9 mouse cellular contexts compared by ENCODE assay signal in genomic region chr5:129000706-129001468, GRCm38 (mm10). TPM values are rescaled to one million over a fixed set of nuclear protein-coding genes. Genes with fewer than 3 reads are reported as not detected.
DNase-seq lines count a peak whose midpoint lies in the region; TF ChIP-seq lines count a peak whose summit lies in the region.
"Had no signal": no experiment of that assay in that cellular context is flagged by ENCODE, and none has a peak within 500 bp of the region (broad histone marks: within the 10 kb centered on the region; RNA-seq: fewer than 3 reads in every experiment).

No protein-coding gene starts in this region.

- 66% methylated on average over 8 of the region's 8 CpGs for WGBS in cerebellum, adult 2 months

- peak; percentile 51 to 76 for DNase-seq in adrenal gland, adult (ENCODE audit: inconsistent age in 2 of 2, low spot score in 1 of 2)
- no peak for DNase-seq in adrenal gland, postnatal 4 days (ENCODE audit: low spot score in 2 of 2)
- DNase-seq in urinary bladder, postnatal 25 days (ENCODE audit: low spot score): peak; percentile 25
- no peak for DNase-seq in urinary bladder, postnatal 4 days (ENCODE audit: low spot score in 2 of 2)
- DNase-seq in liver: peak; percentile 93
- no peak for DNase-seq in thymus, postnatal 0 days (ENCODE audit: low spot score)
- no peak for DNase-seq in ovary, postnatal 14 days (ENCODE audit: low spot score)
- no peak for DNase-seq in cerebellum, adult 2 months

- TF ChIP-seq POLR2A in cerebellum, adult 2 months (IDR thresholded peaks at IDR 0.05; ENCODE audit: borderline replicate concordance, insufficient read depth, low read length): no peak

- H3K4me1 ChIP-seq in cerebellum, adult 2 months (ENCODE audit: control insufficient read depth, insufficient read depth, low read length): no peaks in the 10 kb centered on the region

- H3K27me3 ChIP-seq in cerebellum, adult 2 months (ENCODE audit: control insufficient read depth, insufficient read depth, low read length): no peaks in the 10 kb centered on the region
- H3K27me3 ChIP-seq: embryonic facial prominence, embryonic 12.5 days had no signal

- TF ChIP-seq CTCF in cerebellum, adult 2 months (IDR thresholded peaks at IDR 0.05; ENCODE audit: borderline replicate concordance, insufficient read depth, low read depth, low read length): no peak

- no peak overlapping the region for H3K4me3 ChIP-seq in cerebellum, adult 2 months (replicated peaks; ENCODE audit: insufficient read depth, low read depth, low read length)
- H3K4me3 ChIP-seq: embryonic facial prominence, embryonic 12.5 days had no signal

- no peak overlapping the region for H3K27ac ChIP-seq in cerebellum, adult 2 months (ENCODE audit: insufficient read depth, low read length)
- H3K27ac ChIP-seq: embryonic facial prominence, embryonic 12.5 days had no signal

RNA-seq across cellular contexts. Expression of gene Stx2, which starts 7.5 kb away (rescaled TPM):
- 10 to 100 TPM; 41.1 to 48.5 TPM for total RNA-seq in adrenal gland, postnatal 4 days (2021)
- 12.6 and 13.7 TPM in 2 replicates for polyA plus RNA-seq in thymus, postnatal 0 days (2015; fragmentation: Nextera tagmentation; extraction: Ambion mirVana)
- polyA plus RNA-seq in cerebellum, adult 2 months (2012; rRNA removed): 21.4 and 21.8 TPM in 2 replicates

RNA-seq across cellular contexts. Expression of gene Ran, which starts 19.0 kb away (rescaled TPM):
- 100 to 1,000 TPM; 218 to 237 TPM for total RNA-seq in adrenal gland, postnatal 4 days (2021)
- polyA plus RNA-seq in thymus, postnatal 0 days (2015; fragmentation: Nextera tagmentation; extraction: Ambion mirVana): 586 and 661 TPM in 2 replicates
- polyA plus RNA-seq in cerebellum, adult 2 months (2012; rRNA removed): 152 and 160 TPM in 2 replicates

RNA-seq across cellular contexts. Expression of gene Rimbp2, which starts 47.6 kb away (rescaled TPM):
- 10 to 100 TPM; 12.4 to 13.0 TPM for total RNA-seq in adrenal gland, postnatal 4 days (2021)
- polyA plus RNA-seq in thymus, postnatal 0 days (2015; fragmentation: Nextera tagmentation; extraction: Ambion mirVana): 0.04 TPM in 1 of 2 replicates, not detected in the other
- 12.5 and 16.1 TPM in 2 replicates for polyA plus RNA-seq in cerebellum, adult 2 months (2012; rRNA removed)

Comparison
In these comparisons a context has a peak if more than half of its experiments do, and no peak if none do; other contexts are left out.
1. DNase-seq: peak in adrenal gland, adult (2 of 2), urinary bladder, postnatal 25 days (single experiment) and liver (single experiment); none in adrenal gland, postnatal 4 days (0 of 2), urinary bladder, postnatal 4 days (0 of 2), thymus, postnatal 0 days (single experiment), ovary, postnatal 14 days (single experiment) and cerebellum, adult 2 months (0 of 2).
2. RNA of gene Rimbp2, which starts 47.6 kb away (polyA plus RNA-seq): 12.5 to 16.1 TPM in cerebellum, adult 2 months; 0.04 TPM in thymus, postnatal 0 days; every median in the first group is over 10 times any median in the second.